Mouse (Mus musculus): ENCODE measurements at regions not wholly inside any gene's neighbourhood (a gene's known extent, or its start where the extent isn't known, plus 50 kb on each side); places are given as distances from the start of the nearest gene placed in this dataset.

DNA sequence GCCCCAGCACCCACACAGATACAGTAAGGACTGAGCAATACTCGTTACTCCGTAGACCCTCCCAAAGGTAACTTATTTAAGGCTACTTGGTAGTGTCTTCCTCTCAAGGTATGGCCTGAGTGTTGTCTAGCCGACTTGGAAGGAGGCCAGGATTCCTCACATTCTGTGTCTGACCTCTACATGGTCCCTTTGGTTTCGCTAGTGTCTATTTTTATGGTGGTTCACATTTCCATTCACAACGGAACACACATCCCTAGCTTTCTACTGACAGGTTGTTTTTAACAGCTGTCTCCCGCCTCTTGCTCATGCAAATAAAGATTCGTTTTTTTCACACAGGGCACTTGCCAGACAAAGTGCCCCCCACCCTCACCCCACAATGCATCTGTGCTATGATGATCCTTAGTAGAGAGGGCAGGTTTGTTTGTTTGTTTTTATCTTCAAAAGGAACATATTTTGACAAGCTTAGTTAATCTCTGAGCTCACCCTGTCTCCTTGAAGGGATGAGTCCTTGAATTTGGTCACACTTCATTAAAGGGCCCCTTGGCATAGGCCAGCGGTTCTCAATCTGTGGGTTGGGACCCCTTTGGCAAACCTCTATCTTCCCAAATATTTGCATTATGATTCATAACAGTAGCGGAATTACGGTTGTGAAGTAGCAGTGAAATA, 52.7 kb downstream of the Phlda1 start:
- no peak for DNase-seq (ENCODE audit: low spot score)

DNA sequence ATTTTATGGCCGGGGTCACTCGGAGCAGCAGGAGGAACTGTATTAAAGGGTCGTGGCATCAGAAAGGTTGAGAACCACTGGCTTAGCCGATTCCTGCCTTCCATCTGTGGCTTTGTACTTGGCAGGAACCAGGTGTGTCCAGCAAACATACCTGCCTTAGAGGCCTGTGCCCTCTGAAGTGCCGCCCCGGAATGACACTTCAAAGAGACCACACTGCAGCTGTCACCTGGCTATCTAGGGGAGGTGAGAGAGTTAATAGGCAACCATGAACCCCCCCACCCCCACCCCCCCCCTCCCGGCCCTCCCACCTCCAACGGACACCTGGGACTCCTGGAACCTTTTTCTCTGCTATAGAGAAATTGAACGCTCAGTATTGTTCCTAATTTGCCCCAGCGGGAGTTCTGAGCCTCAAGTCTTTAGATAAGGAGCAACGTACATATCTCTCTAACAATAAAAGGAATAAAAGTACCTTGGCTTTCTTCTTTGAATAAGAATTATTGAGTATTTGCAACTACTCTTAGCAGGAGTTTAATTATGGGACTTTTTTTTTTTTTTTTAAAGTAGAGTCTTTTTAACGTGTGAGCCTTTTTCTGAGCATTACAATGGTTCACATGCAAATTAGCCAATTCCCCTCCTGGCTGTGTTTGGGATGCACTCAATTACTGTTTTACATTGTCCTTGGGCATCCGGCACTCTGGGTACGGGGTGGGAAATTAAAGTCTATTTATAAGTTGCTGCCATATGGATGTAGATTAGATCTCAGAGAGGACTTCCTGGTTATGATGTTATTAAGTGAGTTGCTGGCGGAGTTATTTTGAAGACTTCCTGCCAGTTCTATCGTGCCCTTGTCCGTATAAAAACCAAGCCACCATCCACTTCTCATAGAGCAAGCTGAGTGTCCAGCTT, 53.5 kb downstream of the Phlda1 start:
- DNase-seq (ENCODE audit: low spot score) = no peak

DNA sequence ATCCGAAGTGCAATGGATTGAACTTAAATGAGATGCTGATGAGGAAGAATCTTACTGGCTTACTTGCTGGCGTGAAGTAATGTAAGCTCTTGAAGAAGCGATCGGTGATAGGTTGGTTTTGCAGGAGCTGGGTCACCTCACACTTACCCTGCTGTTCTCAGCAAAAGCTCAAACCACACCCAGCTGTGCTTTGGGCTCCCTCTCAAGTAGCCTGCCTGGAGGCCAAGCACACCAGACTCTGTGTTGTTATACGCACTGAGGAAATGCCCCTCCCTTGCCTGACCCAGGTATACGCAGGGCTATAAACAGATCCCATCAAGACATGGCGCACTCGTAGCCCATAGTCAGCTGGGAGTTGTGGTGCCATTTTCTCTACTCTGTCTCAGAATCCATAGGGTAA, 56.5 kb downstream of the Phlda1 start:
- no peak for DNase-seq (ENCODE audit: low spot score)

DNA sequence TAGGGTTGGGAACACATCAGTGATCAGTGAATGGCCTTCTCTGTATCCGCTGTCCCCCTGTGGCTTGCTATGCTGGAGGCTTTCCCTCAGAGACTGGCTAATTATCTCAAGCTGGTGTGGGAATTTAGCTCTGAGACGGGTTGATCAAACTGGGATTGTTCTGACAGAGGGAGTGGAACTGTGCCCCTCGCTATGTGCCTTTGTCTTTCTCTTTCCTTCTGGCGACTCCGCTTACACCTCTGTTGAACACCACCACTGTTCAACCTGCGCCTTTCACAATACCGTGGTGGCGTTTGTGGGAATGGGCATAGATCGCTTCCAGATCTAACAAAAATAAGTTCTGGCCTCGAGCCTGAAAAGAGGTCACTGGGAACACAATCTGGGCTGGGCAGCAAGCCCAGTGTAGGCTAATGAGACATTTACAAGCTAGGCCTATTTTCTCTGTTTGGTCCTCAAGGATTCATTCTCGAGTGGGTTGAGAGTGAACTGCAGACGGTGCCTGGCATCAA, 60.8 kb downstream of the Phlda1 start:
- no peak for DNase-seq (ENCODE audit: low spot score)

DNA sequence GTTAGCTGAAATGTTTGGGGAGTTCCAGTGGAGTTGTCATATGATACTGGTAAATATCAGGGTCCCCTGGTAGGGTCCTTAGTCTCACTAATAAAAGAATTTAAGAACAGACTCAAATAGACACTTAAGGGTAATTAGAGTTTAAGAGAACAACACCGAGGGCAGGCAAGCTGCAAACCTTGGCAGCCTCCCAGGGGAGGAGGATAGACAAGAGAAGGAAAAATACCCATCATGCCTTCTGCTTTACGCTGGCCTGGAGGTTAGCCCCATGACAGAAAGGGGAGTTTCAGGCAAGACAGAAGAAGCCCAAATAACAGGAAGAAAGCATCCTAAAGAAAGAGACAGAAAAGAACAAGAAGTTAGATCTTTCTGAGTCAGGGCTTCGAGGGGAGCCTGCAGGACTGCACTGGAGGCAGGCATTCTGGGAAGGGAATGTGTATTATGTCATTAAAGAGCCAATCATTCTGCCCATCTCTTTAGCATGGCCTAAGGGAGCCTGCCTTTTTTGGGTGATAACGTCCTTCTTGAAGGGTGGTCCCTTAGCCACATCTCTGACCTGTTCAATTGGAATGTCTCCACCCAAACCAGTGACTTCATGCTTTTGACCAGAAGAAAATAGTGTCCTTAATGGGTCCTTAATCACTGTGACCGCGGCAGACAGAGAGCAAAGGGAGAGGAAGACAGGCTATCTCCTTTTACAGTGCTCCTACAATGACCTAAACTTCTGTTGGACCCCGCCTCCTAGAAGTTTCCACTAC, 64.6 kb downstream of the Phlda1 start:
- DNase-seq (ENCODE audit: low spot score) = no peak

DNA sequence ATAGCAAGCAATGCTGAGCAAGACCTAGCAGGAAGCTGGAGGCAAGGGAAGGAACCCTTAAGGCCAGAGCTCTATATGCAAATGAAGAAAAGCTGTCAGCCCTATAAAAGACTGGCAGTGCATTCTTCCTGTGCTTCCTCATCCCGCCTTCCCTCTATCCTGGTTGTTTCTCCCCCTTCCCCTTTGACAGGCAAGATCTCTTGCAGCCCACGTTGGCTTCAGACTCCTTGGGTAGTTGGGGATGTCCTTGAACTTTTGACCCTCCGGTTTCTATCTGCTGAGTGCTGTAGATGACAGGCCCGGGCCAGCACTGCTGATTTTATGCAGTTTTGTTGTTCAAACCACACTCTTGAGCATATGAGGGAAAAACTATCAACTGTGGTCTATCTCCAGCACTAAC, 68.1 kb downstream of the Phlda1 start:
- no peak for DNase-seq (ENCODE audit: low spot score)

DNA sequence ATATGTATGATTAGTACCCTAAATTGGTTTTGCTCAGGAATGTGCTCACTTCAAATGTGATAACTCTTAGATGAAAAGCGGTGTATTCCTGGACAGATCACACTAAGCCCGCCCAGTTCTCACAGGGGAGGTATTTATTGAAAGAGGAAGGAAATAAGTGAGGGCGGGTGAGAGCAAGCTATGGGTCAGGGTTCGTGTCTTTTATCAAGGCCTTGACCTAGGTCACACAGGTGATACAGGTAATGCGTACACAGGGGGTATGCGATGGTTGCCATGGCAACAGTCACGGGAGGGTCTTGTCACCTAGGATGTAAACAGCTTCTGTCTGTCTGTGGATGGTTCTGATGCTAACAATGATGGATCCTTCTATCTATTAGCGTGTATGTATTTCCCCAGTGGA, 68.7 kb downstream of the Phlda1 start:
- no peak for DNase-seq (ENCODE audit: low spot score)

DNA sequence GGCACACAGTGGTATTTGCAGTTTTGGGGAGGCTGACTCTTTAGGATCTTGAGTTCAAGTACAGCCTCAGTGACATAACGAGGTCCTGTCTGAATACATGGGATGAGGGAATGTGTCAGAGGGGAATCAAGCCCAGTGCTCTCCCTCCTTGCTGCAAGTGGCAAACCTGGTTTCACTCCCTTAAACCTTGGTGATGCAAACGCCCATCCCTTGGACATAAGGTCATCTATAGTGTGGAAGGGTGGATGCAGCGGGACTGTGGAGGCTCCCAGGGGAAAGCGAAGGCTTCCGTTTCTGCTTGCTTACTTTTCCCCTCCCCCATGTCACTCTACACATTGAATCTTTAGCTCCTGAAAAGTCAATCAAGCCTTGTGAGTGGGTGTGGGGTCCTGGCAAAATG, 69.2 kb downstream of the Phlda1 start:
- no peak for DNase-seq (ENCODE audit: low spot score)

DNA sequence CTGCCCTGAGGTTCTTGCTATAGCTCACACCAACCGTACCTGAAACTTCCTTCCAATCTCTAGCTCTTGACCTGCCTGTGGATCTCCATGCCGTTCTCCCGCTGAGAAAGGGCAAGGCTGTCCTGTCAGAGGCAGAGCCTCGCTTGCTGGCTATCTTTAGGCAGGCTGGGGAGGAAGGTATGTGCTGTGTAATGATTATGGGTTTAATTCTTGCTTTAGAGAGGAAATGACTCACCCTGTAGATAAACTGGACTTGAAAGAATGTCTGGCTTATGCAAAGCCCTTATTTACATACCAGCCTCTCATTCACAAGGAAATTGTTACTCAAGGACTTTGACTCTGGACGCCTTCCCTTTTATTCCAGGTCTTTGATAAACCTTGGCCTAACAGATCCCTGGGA, 69.8 kb downstream of the Phlda1 start:
- no peak for DNase-seq (ENCODE audit: low spot score)

DNA sequence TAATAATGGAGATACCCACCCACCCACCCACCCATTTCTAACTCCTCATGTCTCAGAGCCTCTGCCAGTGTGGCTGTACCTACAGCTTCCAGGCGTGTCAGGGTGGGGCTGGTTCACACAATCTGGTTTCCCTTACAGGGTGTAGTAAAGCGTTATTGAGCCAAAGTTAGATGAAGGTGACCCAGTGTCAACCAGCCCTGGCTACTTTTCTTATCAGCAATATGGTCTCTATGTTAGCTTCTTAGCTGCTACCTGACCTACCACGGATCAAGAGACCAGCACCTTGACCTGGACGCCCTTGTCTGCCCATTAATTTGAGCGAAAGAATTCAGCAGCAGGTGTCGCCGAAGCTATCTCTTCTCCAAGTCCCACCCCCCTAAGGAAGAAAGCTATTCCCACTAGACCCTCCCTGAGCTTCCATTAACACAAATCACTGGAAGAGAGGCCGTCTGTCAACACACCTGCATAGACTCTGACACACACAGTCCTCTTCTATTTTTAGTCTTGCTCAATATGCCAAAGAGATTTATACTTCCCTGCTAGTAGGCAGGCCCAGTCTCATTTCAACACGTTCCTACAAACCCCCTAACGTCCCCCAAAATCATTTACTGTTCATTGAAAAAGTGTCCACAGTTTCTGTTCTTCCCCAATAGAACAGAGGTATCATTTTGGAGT, 70.4 kb downstream of the Phlda1 start:
- DNase-seq (ENCODE audit: low spot score) = no peak

DNA sequence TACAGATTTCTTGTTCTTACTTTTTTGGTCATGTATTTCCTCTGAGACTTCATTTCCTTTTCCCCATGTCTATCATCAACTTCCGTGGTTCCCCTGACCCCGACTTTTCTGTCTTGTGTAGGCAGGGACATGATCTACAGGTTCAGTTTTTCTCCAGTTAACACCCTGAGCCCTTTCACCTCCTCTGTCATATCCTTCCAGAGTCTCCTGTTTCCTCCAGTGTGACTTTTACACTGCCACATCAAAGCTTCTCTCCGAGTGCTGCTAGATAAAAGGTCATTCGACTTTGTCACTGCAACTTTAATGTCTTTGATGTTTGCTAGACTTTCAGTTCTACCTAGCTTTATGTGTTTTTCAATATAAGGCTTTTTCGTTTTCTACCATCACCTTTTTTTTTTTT, 72.5 kb downstream of the Phlda1 start:
- DNase-seq (ENCODE audit: low spot score) = no peak

DNA sequence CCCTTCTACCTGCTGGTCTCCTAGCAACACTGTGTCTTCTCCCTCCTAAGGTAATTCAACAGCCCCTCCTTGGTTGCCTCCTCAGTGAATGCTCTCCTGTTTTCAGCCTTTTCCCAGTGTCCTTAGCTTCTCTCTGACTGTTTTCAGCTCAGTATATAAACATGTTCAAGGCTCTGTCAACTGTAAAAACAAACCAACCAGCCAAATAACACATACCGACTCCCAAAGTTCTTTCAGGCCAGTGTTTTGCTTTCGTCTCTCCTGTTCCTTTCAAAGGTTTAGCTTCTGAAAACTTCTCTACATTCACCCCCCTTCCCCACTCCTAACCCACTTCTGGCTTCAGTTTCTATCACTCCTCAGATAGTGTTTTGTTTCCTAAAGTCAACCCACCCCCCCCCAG, 73.4 kb downstream of the Phlda1 start:
- DNase-seq (ENCODE audit: low spot score) = no peak

DNA sequence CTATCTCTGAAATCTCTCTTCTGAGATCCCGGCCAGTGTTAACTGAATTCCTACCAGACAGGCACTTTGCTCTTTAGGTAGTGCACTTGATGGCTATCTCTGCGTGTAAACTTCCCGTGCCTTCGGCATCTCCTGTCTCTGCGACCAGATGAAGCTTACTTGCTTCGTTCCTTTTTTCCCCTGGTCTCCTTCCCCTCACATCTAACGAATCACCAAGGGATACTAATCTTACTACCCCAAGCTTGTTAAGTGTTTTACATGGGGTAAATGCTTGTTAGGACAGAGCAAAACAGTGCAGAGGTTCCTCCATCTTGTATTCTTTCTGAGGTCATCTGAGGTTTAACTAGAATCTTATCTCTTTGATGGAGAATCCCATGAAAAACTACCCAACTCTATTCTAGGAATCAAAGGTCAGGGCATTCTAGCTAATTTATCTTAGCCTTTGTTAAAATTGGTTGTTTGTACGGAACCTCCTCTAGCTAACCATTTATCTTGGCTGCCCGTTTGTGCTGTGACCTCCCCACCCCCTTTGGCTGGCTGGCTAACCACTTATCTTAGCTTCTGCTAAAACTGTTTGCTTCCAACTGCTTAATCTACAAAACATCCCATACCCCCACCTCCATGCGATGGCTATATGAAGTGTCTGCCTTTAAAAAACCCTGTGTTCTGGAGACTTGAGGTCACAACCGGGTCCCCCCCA, 74.5 kb downstream of the Phlda1 start:
- DNase-seq (ENCODE audit: low spot score) = no peak

DNA sequence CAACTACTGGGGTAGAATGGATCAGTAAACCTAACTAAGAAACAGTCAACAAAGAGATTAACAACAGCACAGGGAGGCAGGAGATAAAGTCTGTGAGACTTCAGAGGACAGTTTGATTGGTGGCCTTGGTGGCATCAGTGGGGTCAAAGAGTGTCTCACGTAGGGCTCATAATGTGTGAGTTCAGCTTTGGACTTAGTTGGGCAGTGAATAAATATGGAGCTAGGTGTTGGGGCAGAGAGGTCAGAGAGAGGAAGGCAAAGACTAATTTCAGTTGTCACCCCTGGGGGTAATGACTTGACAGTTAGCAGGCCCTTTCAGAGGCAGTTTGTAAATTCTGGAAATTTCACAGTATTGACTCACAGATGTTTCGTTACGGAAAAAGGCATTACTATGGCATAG, 75.8 kb downstream of the Phlda1 start:
- DNase-seq (ENCODE audit: low spot score) = no peak

DNA sequence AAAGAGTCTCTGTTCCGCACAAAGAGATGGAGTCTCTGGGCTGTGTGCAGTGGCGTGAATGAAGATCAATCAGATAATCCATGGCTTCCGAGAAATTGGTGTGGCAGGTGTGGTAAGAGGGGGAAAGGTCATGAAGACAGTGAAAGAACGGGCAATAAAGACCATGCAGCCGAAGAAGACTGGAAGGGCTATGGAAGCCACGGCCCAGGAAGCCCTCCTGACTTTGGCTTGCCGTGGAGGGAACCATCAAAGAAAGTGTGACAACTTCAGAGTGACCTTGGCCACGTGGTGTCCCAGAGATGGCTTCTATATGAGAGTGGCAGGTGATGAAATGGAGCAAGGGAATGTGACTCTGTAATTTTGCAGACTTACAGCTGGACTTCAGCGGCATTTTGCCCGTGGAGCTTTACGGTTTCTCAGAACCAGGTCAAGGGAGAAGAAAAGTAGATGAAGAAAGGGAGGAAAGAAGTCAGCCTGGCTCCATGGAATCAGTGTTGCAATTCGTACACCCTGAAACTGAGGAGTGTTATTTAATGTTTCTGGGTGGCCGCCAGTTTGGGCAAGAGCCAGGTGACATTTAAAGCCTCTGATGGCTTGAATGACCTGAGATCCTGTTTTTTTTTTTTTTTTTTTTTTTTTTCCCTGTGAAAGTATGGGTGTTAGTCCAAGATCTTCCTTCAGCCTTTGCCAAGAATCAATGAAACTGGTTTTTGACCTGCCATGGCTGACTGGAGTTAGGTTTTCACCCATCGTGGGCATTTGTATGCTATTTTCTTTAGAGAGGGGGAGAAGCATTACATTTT, 76.4 kb downstream of the Phlda1 start:
- no peak for DNase-seq (ENCODE audit: low spot score)

DNA sequence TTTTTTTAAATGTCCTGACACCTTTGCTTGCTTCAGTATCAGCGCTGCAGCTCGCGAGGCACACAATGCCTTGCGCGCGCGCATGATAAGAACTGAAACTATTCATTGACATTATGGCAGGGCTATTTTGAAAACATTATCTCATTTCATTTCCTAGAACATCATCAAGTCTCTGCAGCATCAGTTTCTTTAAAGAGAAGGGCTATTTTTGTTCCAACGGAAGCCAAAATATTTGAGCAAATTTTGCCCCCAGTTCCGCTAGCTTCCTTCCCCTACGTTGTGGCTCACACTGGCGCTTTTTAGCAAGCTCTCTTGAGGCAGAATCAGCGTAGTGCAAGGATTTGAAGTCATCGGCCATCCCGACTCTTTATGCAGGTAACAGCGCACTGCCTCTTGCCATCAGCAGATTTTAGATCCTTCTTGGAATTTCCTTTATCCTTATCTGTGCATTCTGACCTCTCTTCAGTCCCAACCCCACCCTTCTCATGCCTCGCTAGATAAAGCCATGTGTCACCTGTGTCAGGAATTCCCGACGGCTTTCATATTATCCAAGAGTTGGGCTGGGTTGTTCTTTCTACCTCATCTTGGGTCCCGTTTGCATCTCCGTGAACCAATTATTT, 77.1 kb downstream of the Phlda1 start:
- DNase-seq (ENCODE audit: low spot score) = no peak

DNA sequence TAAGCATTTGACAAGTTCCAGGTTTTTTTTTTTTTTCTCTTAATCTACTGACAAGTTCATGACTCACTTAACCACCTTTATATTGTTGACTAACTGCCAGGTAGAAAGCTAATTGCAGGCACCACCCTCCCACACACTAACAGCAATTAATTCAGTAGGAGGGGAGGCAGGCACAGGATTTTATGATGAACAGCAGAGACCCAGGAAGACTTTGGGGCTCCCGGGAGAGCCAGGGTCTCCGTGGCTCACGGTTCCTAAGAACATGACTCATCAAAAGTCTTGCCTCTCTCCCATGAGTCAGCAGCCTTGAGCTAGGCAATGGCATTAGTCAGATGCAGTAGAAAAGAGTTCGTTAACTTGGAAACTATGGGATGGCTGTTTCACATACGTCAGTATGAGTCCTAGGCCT, 77.7 kb downstream of the Phlda1 start:
- no peak for DNase-seq (ENCODE audit: low spot score)

DNA sequence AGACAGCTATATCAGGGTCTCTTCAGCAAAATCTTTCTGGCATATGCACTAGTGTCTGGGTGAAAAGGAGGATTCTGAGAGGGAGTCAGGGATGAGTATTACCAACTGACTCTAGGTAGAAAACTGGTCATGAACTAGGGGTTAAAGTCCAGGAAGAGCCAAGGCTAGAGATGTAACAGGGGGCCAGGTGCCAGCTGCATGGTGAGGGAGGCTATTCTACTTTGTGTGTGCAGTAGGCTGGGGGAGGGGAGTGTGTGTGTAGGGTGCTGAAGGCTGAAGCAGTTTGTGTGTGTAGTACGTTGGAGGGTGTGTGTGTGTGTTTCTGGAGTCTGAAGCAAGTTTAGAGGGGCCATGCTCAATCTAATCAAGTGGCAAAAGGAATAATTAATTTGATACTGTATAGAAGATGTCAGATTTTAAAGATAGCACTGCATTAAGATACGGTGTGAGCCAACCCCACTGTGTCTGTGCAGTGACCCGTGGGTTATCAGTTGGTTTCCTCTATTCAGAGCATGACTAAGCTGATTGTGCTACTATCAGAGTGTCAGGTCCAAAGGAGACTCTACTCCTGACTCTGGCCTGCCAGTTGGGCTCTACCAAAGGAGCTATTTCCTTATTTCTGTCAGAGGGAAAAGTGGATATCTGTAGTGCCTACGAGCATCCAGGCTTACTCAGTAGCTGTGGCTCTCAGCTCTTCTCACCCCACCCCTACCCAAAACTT, 82.0 kb downstream of the Phlda1 start:
- no peak for DNase-seq (ENCODE audit: low spot score)

DNA sequence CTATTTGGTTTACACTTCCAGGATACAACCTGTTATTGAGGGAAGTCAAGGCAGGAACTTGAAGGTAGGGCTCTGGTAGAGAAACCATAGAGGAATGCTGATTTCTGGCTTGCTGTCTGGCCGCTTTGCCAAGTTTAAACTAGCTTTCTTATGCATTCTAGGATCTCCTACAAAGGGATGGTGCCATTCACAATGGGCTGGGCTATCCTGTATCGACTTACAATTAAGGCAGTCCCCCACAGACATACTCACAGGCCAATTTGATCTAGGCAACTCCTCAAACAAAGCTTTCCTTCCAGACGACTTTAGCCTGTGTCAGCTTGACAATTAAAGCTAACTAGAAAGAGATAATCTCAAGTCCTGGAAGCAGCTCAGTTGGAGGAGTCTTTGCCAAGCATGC, 83.1 kb downstream of the Phlda1 start:
- no peak for DNase-seq (ENCODE audit: low spot score)
